In the genomic region with DNA sequence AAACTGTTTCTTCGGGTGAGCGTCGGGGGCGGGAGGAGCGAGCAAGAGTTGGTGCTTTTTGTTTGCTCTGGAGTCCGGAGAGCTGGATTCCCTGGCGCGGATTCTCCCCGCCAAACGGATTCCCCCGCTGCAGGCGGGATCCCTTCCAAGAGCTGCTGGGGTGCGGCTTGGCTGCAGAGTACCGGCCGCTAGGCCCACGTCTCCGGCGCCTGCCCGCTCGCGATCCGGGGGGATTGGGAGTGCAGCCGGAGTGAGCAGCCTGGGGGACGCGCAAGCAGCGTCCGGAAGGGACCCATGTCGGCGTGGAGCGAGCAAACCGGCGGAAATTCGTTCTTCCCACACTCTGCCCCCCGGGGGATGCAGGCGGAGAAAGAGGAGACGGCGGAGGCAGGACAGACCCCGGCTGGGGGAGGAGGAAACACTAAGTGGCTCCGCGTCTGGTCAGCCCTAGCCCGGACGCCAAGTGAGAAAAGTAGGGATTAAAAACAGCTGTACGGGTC, we compare ENCODE assay signal across 9 mouse cellular contexts. TPM values are rescaled to one million over a fixed set of nuclear protein-coding genes. Genes with fewer than 3 reads are reported as not detected.
A peak's percentile ranks its signal among the peaks of the same experiment; 100 is the strongest.
DNase-seq lines count a peak whose midpoint lies in the region; ATAC-seq and TF ChIP-seq lines count a peak whose summit lies in the region.
"Had no signal": no experiment of that assay in that cellular context is flagged by ENCODE, and none has a peak within 500 bp of the region (broad histone marks: within the 10 kb centered on the region; RNA-seq: fewer than 3 reads in every experiment).

Gene Tril (minus strand): TSS at position 345 of the 500 bp plus-strand sequence.

- no peaks in the 10 kb centered on the region for H3K9me3 ChIP-seq in forebrain, embryonic 10.5 days
- no peaks in the 10 kb centered on the region for H3K9me3 ChIP-seq in heart, embryonic 11.5 days (replicated peaks; ENCODE audit: control insufficient read depth, low read length)
- H3K9me3 ChIP-seq in kidney, embryonic 15.5 days (replicated peaks): no peaks in the 10 kb centered on the region
- no peaks in the 10 kb centered on the region for H3K9me3 ChIP-seq in neural tube, embryonic 13.5 days

- DNase-seq in thymus, postnatal 4 days: peak; percentile 17
- no peak for DNase-seq in thymus, postnatal 14 days
- peak; percentile 77 for DNase-seq in forebrain, embryonic 10.5 days (ENCODE audit: extremely low spot score, low spot score)
- DNase-seq in liver, adult 2 months (ENCODE audit: extremely low read depth, low read depth, low spot score): no peak
- DNase-seq in urinary bladder, postnatal 36 days (ENCODE audit: low spot score in 2 of 2): peak; percentile 70 to 79

- peak within 1 kb of the TSS; percentile 87 for H3K4me2 ChIP-seq in heart, embryonic 11.5 days
- H3K4me2 ChIP-seq in kidney, embryonic 15.5 days: peak within 1 kb of the TSS; percentile 88
- H3K4me2 ChIP-seq in neural tube, embryonic 13.5 days: peak within 1 kb of the TSS; percentile 81

- peaks cover 54% of the 10 kb centered on the region for H3K4me1 ChIP-seq in forebrain, embryonic 10.5 days
- peaks cover 22% of the 10 kb centered on the region for H3K4me1 ChIP-seq in heart, embryonic 11.5 days (ENCODE audit: control insufficient read depth, insufficient read depth, low read length)
- peaks cover 56% of the 10 kb centered on the region for H3K4me1 ChIP-seq in kidney, embryonic 15.5 days
- peaks cover 4% of the 10 kb centered on the region; the same call in 1 of the 2 replicates for H3K4me1 ChIP-seq in liver, adult 2 months (ENCODE audit: control insufficient read depth, insufficient read depth, low read length)
- peaks cover 57% of the 10 kb centered on the region for H3K4me1 ChIP-seq in neural tube, embryonic 13.5 days (replicated peaks)

- peak within 1 kb of the TSS; percentile 69 for H3K4me3 ChIP-seq in forebrain, embryonic 10.5 days
- H3K4me3 ChIP-seq in heart, embryonic 11.5 days (ENCODE audit: low read depth, low read length): peak within 1 kb of the TSS; percentile 59
- H3K4me3 ChIP-seq in kidney, embryonic 15.5 days (replicated peaks): peak within 1 kb of the TSS; percentile 71
- H3K4me3 ChIP-seq in liver, adult 2 months (ENCODE audit: insufficient read depth, low read depth, low read length): peak within 1 kb of the TSS; percentile 46
- peak within 1 kb of the TSS; percentile 53 for H3K4me3 ChIP-seq in neural tube, embryonic 13.5 days

- H3K27ac ChIP-seq in forebrain, embryonic 10.5 days: peak within 1 kb of the TSS; percentile 93
- H3K27ac ChIP-seq in heart, embryonic 11.5 days (ENCODE audit: low read depth, low read length): peak within 1 kb of the TSS; percentile 50
- peak within 1 kb of the TSS; percentile 98 for H3K27ac ChIP-seq in kidney, embryonic 15.5 days
- no peak within 1 kb of the TSS for H3K27ac ChIP-seq in liver, adult 2 months (replicated peaks; ENCODE audit: insufficient read depth, low read depth, low read length)
- peak within 1 kb of the TSS; percentile 79 for H3K27ac ChIP-seq in neural tube, embryonic 13.5 days (replicated peaks)

- H3K27me3 ChIP-seq in forebrain, embryonic 10.5 days (ENCODE audit: poor library complexity, severe bottlenecking): peaks cover 90% of the 10 kb centered on the region
- peaks cover 48% of the 10 kb centered on the region for H3K27me3 ChIP-seq in heart, embryonic 11.5 days (ENCODE audit: control insufficient read depth, insufficient read depth, low read length)
- H3K27me3 ChIP-seq in kidney, embryonic 15.5 days: peaks cover 24% of the 10 kb centered on the region
- H3K27me3 ChIP-seq in liver, adult 2 months (ENCODE audit: control insufficient read depth, insufficient read depth, low read length): peaks cover 31% of the 10 kb centered on the region
- H3K27me3 ChIP-seq in neural tube, embryonic 13.5 days: peaks cover 68% of the 10 kb centered on the region

- no peak for TF ChIP-seq POLR2A in liver, adult 2 months (IDR thresholded peaks at IDR 0.05; ENCODE audit: extremely low read depth, insufficient read depth, low read length)

- WGBS in forebrain, embryonic 10.5 days: under 1% methylated on average over 43 of the region's 43 CpGs
- WGBS in heart, embryonic 11.5 days (ENCODE audit: insufficient replicate concordance): under 1% methylated on average over 43 of the region's 43 CpGs
- WGBS in kidney, embryonic 15.5 days: under 1% methylated on average over 43 of the region's 43 CpGs
- WGBS in liver, adult 2 months: 2% methylated on average over 43 of the region's 43 CpGs
- under 1% methylated on average over 43 of the region's 43 CpGs for WGBS in neural tube, embryonic 13.5 days

- no peak for TF ChIP-seq CTCF in liver, adult 2 months (IDR thresholded peaks at IDR 0.05; ENCODE audit: low read depth, low read length)

- no peaks in the 10 kb centered on the region for H3K79me2 ChIP-seq in liver, adult 2 months (ENCODE audit: control insufficient read depth, insufficient read depth, low read length)

- H3K36me3 ChIP-seq in forebrain, embryonic 10.5 days (replicated peaks): peaks cover 2% of the 10 kb centered on the region; the same call in 1 of the 2 replicates
- H3K36me3 ChIP-seq in heart, embryonic 11.5 days (ENCODE audit: control insufficient read depth, insufficient read depth, low read length): no peaks in the 10 kb centered on the region
- peaks cover 5% of the 10 kb centered on the region; the same call in 1 of the 2 replicates for H3K36me3 ChIP-seq in kidney, embryonic 15.5 days
- H3K36me3 ChIP-seq in liver, adult 2 months (ENCODE audit: control insufficient read depth, insufficient read depth, low read length): no peaks in the 10 kb centered on the region
- H3K36me3 ChIP-seq in neural tube, embryonic 13.5 days: no peaks in the 10 kb centered on the region

- peak; percentile 40 for ATAC-seq in heart, embryonic 11.5 days (replicated peaks; ENCODE audit: insufficient number of reproducible peaks, low FRiP score, low TSS enrichment)
- ATAC-seq in kidney, embryonic 15.5 days (replicated peaks; ENCODE audit: low FRiP score): peak; percentile 84
- peak; percentile 45 for ATAC-seq in neural tube, embryonic 13.5 days (ENCODE audit: low read depth)

- H3K9ac ChIP-seq in heart, embryonic 11.5 days (ENCODE audit: low read depth, low read length): peak within 1 kb of the TSS; percentile 76
- peak within 1 kb of the TSS; percentile 82 for H3K9ac ChIP-seq in kidney, embryonic 15.5 days
- peak within 1 kb of the TSS; percentile 46 for H3K9ac ChIP-seq in liver, adult 2 months (ENCODE audit: low read depth, low read length)
- peak within 1 kb of the TSS; percentile 73 for H3K9ac ChIP-seq in neural tube, embryonic 13.5 days

RNA-seq across cellular contexts. Expression of gene Tril, which starts in this region (rescaled TPM):
- polyA plus RNA-seq in forebrain, embryonic 10.5 days (2016; fragmentation: Nextera tagmentation; extraction: Ambion mirVana): 36.5 and 41.6 TPM in 2 replicates
- 5.3 and 5.5 TPM in 2 replicates for polyA plus RNA-seq in heart, embryonic 11.5 days (2014; fragmentation: Nextera tagmentation; extraction: Ambion mirVana)
- 88.9 and 93.8 TPM in 2 replicates for polyA plus RNA-seq in kidney, embryonic 15.5 days (2015; fragmentation: Nextera tagmentation; extraction: Ambion mirVana)
- total RNA-seq in liver, adult 2 months (2014; rRNA removed): 0.18 and 0.27 TPM in 2 replicates
- polyA plus RNA-seq in liver, adult 2 months (2012; rRNA removed): 0.17 and 0.29 TPM in 2 replicates
- 13.6 and 15.4 TPM in 2 replicates for polyA plus RNA-seq in neural tube, embryonic 13.5 days (2015; fragmentation: Nextera tagmentation; extraction: Ambion mirVana)
- total RNA-seq: MEL had no signal

Comparison
In these comparisons a context has a peak if more than half of its experiments do, and no peak if none do; other contexts are left out.
1. DNase-seq: peak in thymus, postnatal 4 days (single experiment), forebrain, embryonic 10.5 days (single experiment) and urinary bladder, postnatal 36 days (2 of 2); none in thymus, postnatal 14 days (single experiment) and liver, adult 2 months (single experiment).
2. Peak in every context shown above with its lines, with median percentiles within 50 percentile points of each other: H3K4me3 ChIP-seq, ATAC-seq, H3K4me2 ChIP-seq and H3K9ac ChIP-seq.